Mouse (Mus musculus) forebrain, embryonic 15.5 days (tissue): ENCODE results near the gene Ubqln4. TPM values are rescaled to one million over a fixed set of nuclear protein-coding genes. Genes with fewer than 3 reads are reported as not detected.

Experiments used
- microRNA counts: library from miRNA; unstranded; fragments of <30 nt; microRNA quantifications from one replicate; lab custom pipeline; 2016
- microRNA-seq: library from miRNA; unstranded; fragments of <30 nt; microRNA quantifications from one replicate; pipeline ENCODE4, GENCODE M21; 2016
- polyA plus RNA-seq: library from polyadenylated mRNA; unstranded; fragments of >200 nt; fragmentation: Nextera tagmentation; extraction: Ambion mirVana; gene quantifications from 2 replicates; pipeline ENCODE4 v1.2.1, GENCODE M21; 2015

Gene Ubqln4
- polyA plus RNA-seq, 1 experiment from 2014 or later, result 45.8 TPM

MicroRNAs encoded within 50 kb of the gene (microRNA counts, 519-probe panel; counts per million panel counts)
- not detected for microRNA mmu-miR-1905 (lab: Ali Mortazavi, UCI)

Small RNAs within 50 kb of the gene (microRNA-seq; reads per million reads assigned to microRNA genes)
- not detected for gene Mir1905

Other genes with a start within 250 kb of the Ubqln4 start
- gene Glmp, start 228.7 kb upstream of the Ubqln4 start, polyA plus RNA-seq, result 103 and 105 TPM in 2 replicates
- gene Tmem79, start 217.6 kb upstream of the Ubqln4 start, polyA plus RNA-seq, result 1.7 and 2.0 TPM in 2 replicates
- gene Smg5, start 217.5 kb upstream of the Ubqln4 start, polyA plus RNA-seq, result 59.8 and 65.1 TPM in 2 replicates
- gene Paqr6, start 189.2 kb upstream of the Ubqln4 start, polyA plus RNA-seq, result 0.94 and 1.0 TPM in 2 replicates
- 0.27 TPM in 1 of 2 replicates, not detected in the other for gene Bglap3, start 181.0 kb upstream of the Ubqln4 start, polyA plus RNA-seq
- not detected in 2 replicates for gene Bglap2, start 175.1 kb upstream of the Ubqln4 start, polyA plus RNA-seq
- gene Bglap, start 169.3 kb upstream of the Ubqln4 start, polyA plus RNA-seq, result not detected in 2 replicates
- gene Pmf1, start 143.4 kb upstream of the Ubqln4 start, polyA plus RNA-seq, result 55.1 and 64.8 TPM in 2 replicates
- gene Slc25a44, start 128.6 kb upstream of the Ubqln4 start, polyA plus RNA-seq, result 31.3 and 33.2 TPM in 2 replicates
- gene Sema4a, start 92.6 kb upstream of the Ubqln4 start, polyA plus RNA-seq, result 16.3 and 17.7 TPM in 2 replicates
- gene Lmna, start 43.8 kb upstream of the Ubqln4 start, polyA plus RNA-seq, result 23.4 and 27.5 TPM in 2 replicates
- 50.6 and 55.6 TPM in 2 replicates for gene Mex3a, start 21.4 kb upstream of the Ubqln4 start, polyA plus RNA-seq
- gene Rab25, start 5.5 kb upstream of the Ubqln4 start, polyA plus RNA-seq, result 0.15 and 0.28 TPM in 2 replicates
- gene Lamtor2, start 684 bp upstream of the Ubqln4 start, polyA plus RNA-seq, result 169 and 187 TPM in 2 replicates
- gene Ssr2, start 22.1 kb downstream of the Ubqln4 start, polyA plus RNA-seq, result 133 and 134 TPM in 2 replicates
- gene Arhgef2, start 52.2 kb downstream of the Ubqln4 start, polyA plus RNA-seq, result 192 and 193 TPM in 2 replicates
- not detected in 2 replicates for gene Rxfp4, start 99.4 kb downstream of the Ubqln4 start, polyA plus RNA-seq
- 102 and 104 TPM in 2 replicates for gene Khdc4, start 132.0 kb downstream of the Ubqln4 start, polyA plus RNA-seq
- 51.6 and 53.1 TPM in 2 replicates for gene Rit1, start 163.1 kb downstream of the Ubqln4 start, polyA plus RNA-seq
- 236 TPM in 2 replicates for gene Syt11, start 221.4 kb downstream of the Ubqln4 start, polyA plus RNA-seq